12 mouse cellular contexts compared by ENCODE assay signal in the genomic region with DNA sequence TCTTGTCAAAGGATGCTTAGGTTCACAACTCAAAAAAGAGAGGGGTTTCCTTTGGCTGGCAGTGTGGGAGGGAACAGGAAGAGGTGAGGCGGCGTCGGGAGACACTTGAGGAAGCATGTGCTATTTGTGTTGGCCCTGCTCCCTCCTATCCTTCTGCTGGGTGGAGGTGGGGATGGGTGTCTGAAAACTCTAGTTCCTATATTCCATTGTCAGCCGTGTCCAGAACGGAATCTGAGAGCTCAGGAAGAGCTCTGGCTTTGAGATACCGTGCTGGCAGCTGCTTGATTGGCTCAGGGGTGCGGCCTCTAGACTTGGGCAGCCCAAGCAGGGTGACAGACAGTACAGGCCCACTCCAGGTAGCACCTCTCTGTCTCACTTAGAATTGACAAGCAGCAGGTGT. TPM values are rescaled to one million over a fixed set of nuclear protein-coding genes. Genes with fewer than 3 reads are reported as not detected.
DNase-seq lines count a peak whose midpoint lies in the region; ATAC-seq and TF ChIP-seq lines count a peak whose summit lies in the region.
"Had no signal": no experiment of that assay in that cellular context is flagged by ENCODE, and none has a peak within 500 bp of the region (broad histone marks: within the 10 kb centered on the region; RNA-seq: fewer than 3 reads in every experiment).

No protein-coding gene starts in this region.

- H3K27ac ChIP-seq in heart, embryonic 15.5 days = peak overlapping the region; percentile 50
- no peak overlapping the region for H3K27ac ChIP-seq in cerebellum, adult 2 months (ENCODE audit: insufficient read depth, low read length)
- no peak overlapping the region for H3K27ac ChIP-seq in forebrain, embryonic 13.5 days
- H3K27ac ChIP-seq: hindbrain, embryonic 10.5 days; limb, embryonic 15.5 days had no signal

- H3K4me2 ChIP-seq in heart, embryonic 15.5 days = no peak overlapping the region
- H3K4me2 ChIP-seq in forebrain, embryonic 13.5 days = no peak overlapping the region
- H3K4me2 ChIP-seq: limb, embryonic 15.5 days had no signal

- H3K9me3 ChIP-seq in megakaryocyte, embryonic 14.5 days = no peaks in the 10 kb centered on the region
- no peaks in the 10 kb centered on the region for H3K9me3 ChIP-seq in heart, embryonic 15.5 days (replicated peaks)
- no peaks in the 10 kb centered on the region for H3K9me3 ChIP-seq in forebrain, embryonic 13.5 days (replicated peaks)
- H3K9me3 ChIP-seq: hindbrain, embryonic 10.5 days; limb, embryonic 15.5 days had no signal

- peaks cover 31% of the 10 kb centered on the region for H3K4me1 ChIP-seq in megakaryocyte, embryonic 14.5 days
- peaks cover 8% of the 10 kb centered on the region for H3K4me1 ChIP-seq in heart, embryonic 15.5 days (replicated peaks)
- no peaks in the 10 kb centered on the region for H3K4me1 ChIP-seq in cerebellum, adult 2 months (ENCODE audit: control insufficient read depth, insufficient read depth, low read length)
- no peaks in the 10 kb centered on the region for H3K4me1 ChIP-seq in forebrain, embryonic 13.5 days
- H3K4me1 ChIP-seq: hindbrain, embryonic 10.5 days; limb, embryonic 15.5 days had no signal

- no peaks in the 10 kb centered on the region for H3K36me3 ChIP-seq in megakaryocyte, embryonic 14.5 days (replicated peaks; ENCODE audit: low read length)
- no peaks in the 10 kb centered on the region for H3K36me3 ChIP-seq in heart, embryonic 15.5 days
- H3K36me3 ChIP-seq in forebrain, embryonic 13.5 days (ENCODE audit: poor library complexity, severe bottlenecking) = no peaks in the 10 kb centered on the region
- H3K36me3 ChIP-seq: hindbrain, embryonic 10.5 days; limb, embryonic 15.5 days had no signal

- peak overlapping the region; percentile 81 for H3K4me3 ChIP-seq in megakaryocyte, embryonic 14.5 days (replicated peaks)
- H3K4me3 ChIP-seq in heart, embryonic 15.5 days = no peak overlapping the region
- no peak overlapping the region for H3K4me3 ChIP-seq in cerebellum, adult 2 months (replicated peaks; ENCODE audit: insufficient read depth, low read depth, low read length)
- H3K4me3 ChIP-seq in forebrain, embryonic 13.5 days = no peak overlapping the region
- H3K4me3 ChIP-seq: hindbrain, embryonic 10.5 days; limb, embryonic 15.5 days had no signal

- no peak for TF ChIP-seq POLR2A in cerebellum, adult 2 months (IDR thresholded peaks at IDR 0.05; ENCODE audit: borderline replicate concordance, insufficient read depth, low read length)

- ATAC-seq in megakaryocyte, adult 5-6 weeks (ENCODE audit: poor library complexity, severe bottlenecking) = no peak
- peak; percentile 84 for ATAC-seq in heart, embryonic 15.5 days (replicated peaks; ENCODE audit: insufficient number of reproducible peaks, insufficient read depth, low FRiP score, low read depth)
- no peak for ATAC-seq in forebrain, embryonic 13.5 days

- peak; percentile 51 for DNase-seq in kidney, postnatal 10 days
- no peak for DNase-seq in cerebellum, adult 2 months
- DNase-seq in yolk sac, embryonic 10.5 days (ENCODE audit: low spot score) = no peak
- DNase-seq in layer of hippocampus, adult 8-10 months (ENCODE audit: low spot score in 2 of 2) = no peak
- DNase-seq: cerebellum, adult 9-10 months; thymus, postnatal 14 days had no signal

- WGBS in heart, embryonic 15.5 days = 32% methylated on average over 7 of the region's 7 CpGs
- 76% methylated on average over 7 of the region's 7 CpGs for WGBS in cerebellum, adult 2 months
- 87% methylated on average over 7 of the region's 7 CpGs for WGBS in forebrain, embryonic 13.5 days

- TF ChIP-seq CTCF in cerebellum, adult 2 months (IDR thresholded peaks at IDR 0.05; ENCODE audit: borderline replicate concordance, insufficient read depth, low read depth, low read length) = no peak

- no peaks in the 10 kb centered on the region for H3K27me3 ChIP-seq in megakaryocyte, embryonic 14.5 days (replicated peaks)
- H3K27me3 ChIP-seq in heart, embryonic 15.5 days = no peaks in the 10 kb centered on the region
- H3K27me3 ChIP-seq in cerebellum, adult 2 months (ENCODE audit: control insufficient read depth, insufficient read depth, low read length) = no peaks in the 10 kb centered on the region
- no peaks in the 10 kb centered on the region for H3K27me3 ChIP-seq in forebrain, embryonic 13.5 days
- H3K27me3 ChIP-seq: limb, embryonic 15.5 days had no signal

- no peak overlapping the region for H3K9ac ChIP-seq in heart, embryonic 15.5 days
- no peak overlapping the region for H3K9ac ChIP-seq in forebrain, embryonic 13.5 days
- H3K9ac ChIP-seq: limb, embryonic 15.5 days had no signal

RNA-seq across cellular contexts. Expression of gene Stim2, which starts 28.1 kb away (rescaled TPM):
- polyA plus RNA-seq in megakaryocyte, embryonic 14.5 days (2012; ENCODE audit: insufficient read depth, low replicate concordance) = 3.0 and 6.9 TPM in 2 replicates
- 31.2 and 33.7 TPM in 2 replicates for total RNA-seq in megakaryocyte, adult 5-6 weeks (2015)
- total RNA-seq in megakaryocyte, adult 5-6 weeks (2017) = 29.2 and 35.5 TPM in 2 replicates
- polyA plus RNA-seq in heart, embryonic 15.5 days (2015; fragmentation: Nextera tagmentation; extraction: Ambion mirVana) = 11.3 and 16.9 TPM in 2 replicates
- 28.2 TPM in 2 replicates for polyA plus RNA-seq in cerebellum, adult 2 months (2012; rRNA removed)
- 18.5 and 19.5 TPM in 2 replicates for polyA plus RNA-seq in forebrain, embryonic 13.5 days (2015; fragmentation: Nextera tagmentation; extraction: Ambion mirVana)
- 100 to 1,000 TPM; 129 to 184 (median 146) TPM for total RNA-seq in layer of hippocampus, adult 8-10 months (2022)
